Mouse (Mus musculus): ENCODE measurements at regions not wholly inside any gene's neighbourhood (a gene's known extent, or its start where the extent isn't known, plus 50 kb on each side); places are given as distances from the start of the nearest gene placed in this dataset.

DNA sequence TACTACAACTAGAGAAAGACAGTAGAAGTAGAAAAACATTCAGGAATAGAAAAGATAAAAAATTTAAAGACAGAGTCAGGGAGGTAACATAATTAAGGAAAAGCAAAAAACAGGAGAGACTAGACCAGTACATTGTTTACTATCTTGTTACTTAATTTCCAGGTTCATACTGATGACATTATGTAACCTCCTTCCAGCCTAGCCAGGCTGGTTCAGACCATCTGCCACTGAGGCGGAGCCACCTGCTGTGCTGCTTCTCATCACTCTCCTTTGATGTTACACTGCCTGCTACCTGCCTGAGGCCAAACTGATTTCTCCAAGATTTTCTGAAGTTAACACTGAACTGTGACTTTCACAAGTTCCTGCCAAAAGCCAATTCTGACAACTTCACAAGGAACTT lies 64.2 kb upstream of the Vmn2r2 start:
- DNase-seq, result peak; percentile 56 to 70

DNA sequence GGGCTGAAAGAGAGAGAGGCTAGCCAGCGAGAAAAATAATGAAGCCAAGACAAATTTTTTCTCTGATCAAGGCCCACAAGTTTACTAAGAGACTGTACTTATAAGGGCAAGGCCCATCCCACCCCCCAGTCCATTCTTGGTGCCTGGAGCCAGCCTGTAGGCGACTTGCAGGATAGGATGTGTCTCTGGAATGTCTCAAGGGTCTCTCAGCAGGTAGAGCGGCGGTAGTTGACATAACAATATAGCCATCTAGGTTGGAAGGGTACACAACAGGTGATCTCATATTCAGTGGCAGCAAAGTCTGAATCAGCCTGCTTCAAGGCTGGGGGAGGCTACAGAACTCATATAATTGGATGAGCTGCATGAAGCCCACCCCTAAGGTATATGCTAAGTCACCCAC lies 61.1 kb upstream of the Vmn2r2 start:
- no peak for DNase-seq

DNA sequence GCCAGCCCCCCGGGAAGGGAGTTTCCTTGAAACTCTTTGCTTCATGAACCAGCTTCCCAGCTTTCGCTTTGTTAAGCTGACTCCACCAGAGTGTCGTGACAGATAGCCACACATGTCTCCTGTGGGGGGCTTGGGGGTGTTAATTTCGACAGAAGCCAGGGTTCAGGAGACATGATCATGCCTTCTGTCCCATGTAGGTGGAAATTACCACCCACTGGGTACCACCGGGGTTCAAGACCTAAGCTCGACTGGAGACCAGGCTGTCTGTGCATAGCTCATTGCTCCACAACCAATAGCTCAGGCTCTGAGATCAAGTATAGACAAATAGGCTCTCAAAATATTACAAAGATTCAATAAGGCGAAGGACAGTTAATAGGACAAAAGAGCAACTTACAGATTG lies 50.6 kb upstream of the Vmn2r2 start:
- DNase-seq, result peak in 1 of 2 experiments; percentile 3

Data from cerebellum, postnatal 10 days (tissue).